Mouse (Mus musculus) left cerebral cortex, adult 11 months (tissue): ENCODE results near the gene Dgkg.

Experiments
- DNase-seq: peaks from one replicate; pipeline ENCODE4 v3.0.0; 2022; ENCODE audit warnings: low spot score

Dgkg gene

DNA sequence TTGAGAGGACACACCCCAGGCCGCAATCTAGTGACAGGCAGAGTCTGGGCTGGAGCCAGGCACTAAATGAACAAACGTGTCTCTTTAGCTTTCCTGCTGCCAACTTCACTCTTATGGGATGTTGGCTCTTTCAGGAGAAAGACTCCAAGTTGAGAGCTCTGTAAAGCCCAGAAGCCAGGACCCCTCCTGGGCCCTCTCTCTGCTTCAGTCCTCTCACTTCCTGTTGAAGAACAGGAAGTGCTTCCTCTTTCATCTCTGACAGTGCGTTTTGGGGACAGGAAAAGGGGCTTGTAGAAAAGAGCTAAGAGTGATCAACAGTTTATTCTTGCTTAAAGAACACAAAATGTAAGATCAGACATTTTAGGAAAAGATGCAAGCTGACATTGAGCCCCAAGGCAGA, 159.0 kb downstream of the Dgkg start:
- no peak for DNase-seq

DNA sequence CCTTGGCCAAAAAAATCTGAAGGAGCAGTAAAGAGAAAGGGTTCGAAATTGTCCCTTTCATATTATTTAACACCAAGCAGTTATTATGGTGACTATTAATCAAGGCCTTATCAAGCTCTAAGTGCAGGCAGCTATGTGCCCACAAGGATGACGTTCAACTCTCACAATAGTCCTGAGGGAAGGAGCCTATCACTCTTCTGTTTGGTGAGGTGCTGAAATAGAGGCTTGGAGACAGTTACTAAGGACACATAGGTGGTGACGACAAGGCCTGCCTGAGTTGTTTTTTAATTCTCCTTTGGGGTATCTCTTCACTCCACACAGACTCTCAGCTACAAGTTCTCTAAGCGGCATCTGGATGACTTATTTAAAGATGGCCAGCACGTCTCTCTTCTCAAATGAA, 161.8 kb downstream of the Dgkg start:
- DNase-seq: no peak

- no peak for DNase-seq
Measured at GRCm38 (mm10) chr16:22494815-22495214, 162.2 kb downstream of the Dgkg start.

- DNase-seq: no peak
Measured at GRCm38 (mm10) chr16:22493396-22493795, 163.6 kb downstream of the Dgkg start.

DNA sequence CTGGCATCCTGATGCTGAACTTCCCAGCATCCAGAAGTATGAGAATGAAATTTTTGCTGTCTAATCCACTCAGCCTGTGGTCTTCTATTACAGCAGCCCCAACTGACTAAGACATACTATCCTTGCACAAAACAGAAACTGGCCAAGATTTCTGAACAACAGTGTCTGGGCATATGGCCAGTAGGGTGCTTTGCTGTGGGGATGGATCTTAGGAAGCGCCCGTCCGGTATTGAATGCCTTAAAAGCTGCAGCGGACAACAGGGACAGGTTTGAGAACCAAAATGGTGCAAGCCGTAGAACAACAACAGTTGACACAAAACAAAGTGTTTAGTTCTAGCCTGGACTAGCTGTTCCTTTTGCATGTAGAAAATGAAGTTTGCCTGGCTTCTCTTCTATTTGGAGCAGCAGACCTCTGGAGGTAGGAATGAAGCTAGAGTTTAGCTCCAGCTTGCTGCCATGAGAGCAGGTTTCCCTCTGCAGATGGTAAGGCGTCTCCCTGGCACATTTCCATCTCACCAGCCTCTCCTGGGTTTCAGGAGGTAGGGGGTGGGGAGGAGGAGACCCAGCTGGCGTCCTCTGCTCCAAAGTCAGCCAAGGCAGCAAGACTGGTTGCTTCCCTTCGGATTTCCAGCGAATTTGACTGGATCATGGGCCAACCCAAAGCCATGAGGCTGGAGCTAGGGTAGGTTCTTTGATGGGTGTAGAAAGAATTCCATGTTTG, 165.4 kb downstream of the Dgkg start:
- DNase-seq: no peak

GRCm38 (mm10) chr16:22483900-22484299, 173.1 kb downstream of the Dgkg start:
- peak; percentile 19 for DNase-seq

DNA sequence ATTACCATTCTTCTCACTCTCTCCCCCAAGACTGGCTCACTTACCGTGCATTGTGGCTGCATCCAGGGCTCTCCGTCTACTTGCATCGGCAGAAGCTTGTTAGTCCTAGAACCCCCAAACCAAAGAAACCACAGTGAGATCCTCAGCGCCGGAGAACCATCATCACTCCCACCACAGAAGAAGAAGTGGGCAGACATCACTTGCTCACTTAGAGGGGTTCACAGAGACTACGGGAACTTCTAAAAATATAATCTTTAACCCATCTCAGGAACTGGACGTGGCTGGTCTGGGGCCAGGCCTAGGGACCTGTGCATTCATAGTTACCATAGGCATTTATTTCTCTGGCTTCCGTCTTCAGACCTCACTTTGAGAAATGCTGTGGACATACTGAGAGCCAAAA, 177.7 kb downstream of the Dgkg start:
- DNase-seq: no peak

DNA sequence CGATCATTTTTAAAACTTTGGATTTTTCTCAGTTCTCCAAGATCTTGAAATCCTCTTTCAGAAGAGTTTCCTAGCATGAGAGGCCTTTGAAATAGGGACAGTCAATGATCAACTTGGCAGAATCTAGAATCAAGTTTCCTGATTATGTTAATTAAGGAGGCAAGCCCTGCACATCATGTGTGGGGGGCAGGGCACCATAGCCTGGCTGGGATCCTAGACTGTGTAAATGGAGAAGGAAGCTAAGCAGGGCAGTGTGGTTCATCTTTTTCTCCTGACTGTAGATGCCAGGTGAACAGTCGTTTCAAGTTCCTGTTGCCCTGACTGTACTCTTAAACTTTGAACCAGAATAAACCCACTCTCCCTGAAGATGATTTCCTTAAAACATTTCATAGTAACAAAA, 185.3 kb downstream of the Dgkg start:
- no peak for DNase-seq

GRCm38 (mm10) chr16:22469385-22469784, 187.6 kb downstream of the Dgkg start:
- no peak for DNase-seq

DNA sequence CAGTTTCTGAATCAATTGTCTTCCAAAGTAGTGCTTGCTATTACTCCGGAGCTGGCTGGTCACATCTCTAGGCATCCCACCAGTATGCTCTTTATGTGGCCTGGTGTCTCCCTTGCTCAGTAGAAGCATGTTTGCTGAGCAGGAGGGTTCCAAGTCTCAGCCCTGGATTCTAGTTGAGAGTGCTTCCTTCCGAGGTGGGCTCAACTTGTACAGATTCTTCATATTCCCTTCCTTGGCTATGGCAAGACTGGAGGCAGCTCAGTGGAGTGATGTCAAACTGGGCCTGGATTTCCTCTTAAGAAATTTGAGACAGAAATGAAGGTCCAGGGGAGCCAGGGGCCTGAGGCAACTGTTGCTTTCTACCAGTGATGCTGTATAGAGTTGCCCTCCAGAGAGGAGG, 189.9 kb downstream of the Dgkg start:
- DNase-seq: no peak

DNA sequence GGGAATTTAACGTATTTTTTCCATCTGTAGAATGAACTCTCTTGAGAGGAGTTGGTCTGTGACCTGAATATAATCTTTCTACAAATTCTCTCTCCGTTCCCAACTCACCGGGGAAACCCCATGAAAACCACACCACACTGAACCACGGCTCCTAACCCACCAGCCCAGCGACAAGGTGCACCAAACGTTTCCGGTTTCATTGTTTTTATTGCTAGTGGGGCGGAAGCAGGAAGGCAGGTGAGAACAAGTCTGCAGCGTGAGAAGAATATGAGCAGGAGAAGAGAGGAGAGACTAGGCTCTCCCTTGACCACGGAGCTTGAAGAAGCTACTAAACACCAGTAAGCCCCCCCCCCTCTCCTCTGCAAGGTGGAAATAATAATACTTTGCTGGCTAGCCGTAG, 190.6 kb downstream of the Dgkg start:
- no peak for DNase-seq

- no peak for DNase-seq
Measured at GRCm38 (mm10) chr16:22462220-22462619, 194.8 kb downstream of the Dgkg start.

DNA sequence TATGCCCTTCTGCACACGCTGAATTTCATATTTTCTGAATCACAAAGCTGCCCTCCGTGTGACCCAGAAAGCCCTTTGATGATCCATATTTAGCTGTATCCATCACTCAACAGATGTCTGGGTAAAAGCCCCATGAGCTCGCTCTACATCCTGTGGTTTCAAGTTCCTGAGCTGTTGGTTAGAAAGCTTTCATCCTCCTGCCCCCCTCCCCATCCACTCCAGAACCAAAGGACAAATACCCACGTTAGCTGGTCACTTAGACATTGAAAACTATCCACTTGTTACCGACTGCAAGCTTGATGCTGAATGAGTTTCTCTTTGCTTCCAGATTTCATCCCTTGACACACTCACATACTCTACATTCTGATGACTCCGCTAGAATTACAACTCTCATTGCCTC, 195.3 kb downstream of the Dgkg start:
- no peak for DNase-seq

- no peak for DNase-seq
Measured at GRCm38 (mm10) chr16:22460960-22461359, 196.1 kb downstream of the Dgkg start.

GRCm38 (mm10) chr16:22452082-22452481, 204.9 kb downstream of the Dgkg start:
- no peak for DNase-seq

- DNase-seq: no peak
Measured at GRCm38 (mm10) chr16:22448093-22448492, 208.9 kb downstream of the Dgkg start.

DNA sequence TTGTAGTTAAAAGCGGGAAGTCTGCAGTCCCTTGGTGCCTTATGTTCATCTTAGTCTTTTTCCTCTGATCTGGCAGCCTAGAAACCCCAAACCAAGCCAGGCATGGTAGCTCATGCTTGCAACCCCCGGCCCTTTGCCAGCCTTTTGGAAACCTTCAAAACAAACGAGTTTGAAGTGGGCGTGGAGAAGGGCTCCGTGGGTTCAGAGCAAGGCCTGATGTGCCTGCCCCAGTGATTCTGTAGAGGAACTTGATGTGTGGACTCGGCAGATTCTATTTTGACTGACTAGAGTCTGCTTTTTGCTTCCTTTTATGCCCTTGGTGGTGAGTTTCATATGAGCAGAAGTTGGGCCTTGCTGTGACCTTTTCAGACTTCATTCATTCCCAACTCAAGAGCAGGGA, 212.2 kb downstream of the Dgkg start:
- DNase-seq: no peak

DNA sequence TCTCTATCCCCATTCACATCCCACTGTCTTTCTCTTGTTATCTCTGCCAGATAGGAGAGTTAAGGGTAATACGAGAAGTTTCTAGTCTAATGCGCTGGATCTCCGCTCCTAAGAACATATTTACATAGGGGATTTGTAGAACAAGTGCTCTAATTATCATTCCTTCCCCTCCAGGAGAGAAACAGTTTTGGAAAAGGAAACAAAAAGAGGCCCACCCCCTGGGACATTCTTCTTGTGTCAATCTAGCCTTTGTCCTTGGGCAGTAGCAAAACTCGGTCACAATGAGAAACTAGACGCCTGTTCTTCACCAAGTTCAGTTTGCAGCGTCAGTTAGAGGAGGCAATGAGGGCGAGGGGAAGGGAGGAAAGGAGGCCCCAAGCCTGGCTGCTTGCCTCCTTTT, 214.8 kb downstream of the Dgkg start:
- no peak for DNase-seq

DNA sequence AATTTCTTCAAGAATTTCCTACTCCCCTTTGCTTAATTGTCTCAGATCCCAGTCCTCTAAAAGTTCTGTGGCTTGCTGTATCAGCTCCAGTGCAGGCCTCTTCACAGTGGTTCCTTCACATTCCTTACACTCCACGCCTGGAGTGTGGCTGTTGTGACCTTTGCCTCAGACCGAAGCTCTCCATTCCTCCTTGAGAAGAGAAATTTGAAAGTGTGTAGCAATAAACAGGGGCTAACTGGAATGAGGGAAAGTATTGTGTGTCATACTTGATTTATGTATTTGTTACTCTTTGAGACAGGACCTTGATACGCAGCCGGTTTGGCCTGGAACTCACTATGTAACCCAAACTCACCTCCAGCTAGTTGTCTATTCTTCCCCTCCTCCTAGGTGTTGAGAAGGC, 215.7 kb downstream of the Dgkg start:
- no peak for DNase-seq

- no peak for DNase-seq
Measured at GRCm38 (mm10) chr16:22440269-22440668, 216.8 kb downstream of the Dgkg start.

GRCm38 (mm10) chr16:22439499-22440177, 217.4 kb downstream of the Dgkg start, which contains the start of gene Etv5:
TSS of gene Etv5 (minus strand) at chr16:22439719.
- DNase-seq: peak; percentile 100

GRCm38 (mm10) chr16:22438441-22439373, 218.3 kb downstream of the Dgkg start:
- DNase-seq: peak; percentile 41

DNA sequence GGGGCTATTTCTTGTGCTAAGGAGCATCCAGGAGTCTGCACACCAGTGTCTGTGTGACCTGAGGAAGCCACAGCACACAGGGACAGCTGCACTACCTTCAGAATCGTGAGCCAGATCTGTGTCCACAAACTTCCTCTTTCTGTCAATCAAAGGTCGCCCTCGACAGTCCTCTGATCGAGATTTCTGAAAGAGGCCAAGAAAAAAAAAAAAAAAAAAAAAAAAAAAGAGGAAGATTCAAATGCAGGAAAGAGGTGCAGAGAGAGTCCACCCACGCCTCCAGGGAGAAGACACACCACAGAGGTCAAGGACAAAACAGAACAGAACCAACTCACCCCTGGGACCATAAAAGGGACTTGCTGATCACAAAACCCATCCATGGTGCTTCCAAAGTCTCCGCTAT, 220.9 kb downstream of the Dgkg start:
- DNase-seq: no peak
